Mouse (Mus musculus) kidney, postnatal 0 days (tissue): ENCODE measurements at regions not wholly inside any gene's neighbourhood (a gene's known extent, or its start where the extent isn't known, plus 50 kb on each side); places are given as distances from the start of the nearest gene placed in this dataset.

Experiments used
- ATAC-seq: fragments of 200-750 bp; cut with Nextera tagmentation; replicated peaks from 2 replicates; pipeline ENCODE4 v1.8.0; 2017; ENCODE audit warnings: low read depth, moderate number of reproducible peaks, moderate TSS enrichment, moderate library complexity; ENCODE audit not compliant: low FRiP score
- DNase-seq: peaks from one replicate; pipeline ENCODE4 v3.0.0-alpha.2; 2016; ENCODE audit warnings: low spot score
- H3K27ac ChIP-seq: fragments of 300-500 bp; sonication (generic); 2 replicates; pipeline ENCODE4 v1.5.1; 2014; ENCODE audit warnings: mild to moderate bottlenecking
- H3K27me3 ChIP-seq: fragments of 300-500 bp; sonication (generic); 2 replicates; pipeline ENCODE4 v1.6.1; 2014; ENCODE audit warnings: low read length, mixed read lengths; ENCODE audit not compliant: insufficient read depth
- H3K36me3 ChIP-seq: fragments of 300-500 bp; sonication (generic); 2 replicates; pipeline ENCODE4 v1.6.1; 2014; ENCODE audit warnings: low read length, mixed read lengths; ENCODE audit not compliant: insufficient read depth
- H3K4me1 ChIP-seq: fragments of 300-500 bp; sonication (generic); replicated peaks from 2 replicates; pipeline ENCODE4 v1.6.1; 2014; ENCODE audit warnings: antibody characterized with exemption, low read length, mixed read lengths; ENCODE audit not compliant: insufficient read depth
- H3K4me2 ChIP-seq: fragments of 300-500 bp; sonication (generic); 2 replicates; pipeline ENCODE4 v1.6.1; 2014; ENCODE audit warnings: mild to moderate bottlenecking, low read length, moderate library complexity, mixed read lengths
- H3K4me3 ChIP-seq: fragments of 300-500 bp; sonication (generic); replicated peaks from 2 replicates; pipeline ENCODE4 v1.5.1; 2014; ENCODE audit warnings: low read depth, low read length
- H3K9ac ChIP-seq: fragments of 300-500 bp; sonication (generic); 2 replicates; pipeline ENCODE4 v1.6.1; 2014; ENCODE audit warnings: low read depth, low read length
- H3K9me3 ChIP-seq: fragments of 300-500 bp; sonication (generic); replicated peaks from 2 replicates; pipeline ENCODE4 v1.6.1; 2016; ENCODE audit warnings: low read length, inconsistent platforms, mixed read lengths
- CTCF ChIP-seq: IDR thresholded peaks from 2 replicates; pipeline ENCODE4 v1.5.1; 2016; ENCODE audit warnings: antibody characterized with exemption, low read depth, mild to moderate bottlenecking, moderate library complexity
- WGBS: fragments of 180-500 bp; shearing (Covaris S2); extraction: QIAGEN DNeasy Blood & Tissue Kit; methylation state at CpG from one replicate; pipeline ENCODE4 v1.1.7; 2014; 5-methylcytosine and 5-hydroxymethylcytosine counted together

- Histone ChIP-seq H3K27me3 (no peaks in the 10 kb centered on the region), H3K9me3 (no peaks in the 10 kb centered on the region), H3K9ac (no peak overlapping the region), H3K4me2 (no peak overlapping the region), H3K4me1 (no peaks in the 10 kb centered on the region), H3K4me3 (no peak overlapping the region), H3K36me3 (no peaks in the 10 kb centered on the region), H3K27ac (no peak overlapping the region)
- peak; percentile 12 for DNase-seq
- 27% methylated on average over 6 of the region's 6 CpGs for WGBS
- no peak; the same call in 1 of the 2 replicates for ATAC-seq
- no peak for TF ChIP-seq CTCF
Observed at GRCm38 (mm10) chr2:21267149-21267761, 61.7 kb downstream of the Thnsl1 start.

GRCm38 (mm10) chr2:21269989-21270846 lies 64.7 kb downstream of the Thnsl1 start:
- ATAC-seq (no peak), DNase-seq (peak; percentile 16)
- H3K27me3 ChIP-seq: no peaks in the 10 kb centered on the region
- no peaks in the 10 kb centered on the region for H3K36me3 ChIP-seq
- no peaks in the 10 kb centered on the region for H3K4me1 ChIP-seq
- 70% methylated on average over 12 of the region's 12 CpGs for WGBS
- no peak for TF ChIP-seq CTCF
- H3K9ac ChIP-seq: no peak overlapping the region
- no peaks in the 10 kb centered on the region for H3K9me3 ChIP-seq
- H3K27ac ChIP-seq: no peak overlapping the region
- H3K4me3 ChIP-seq: no peak overlapping the region
- H3K4me2 ChIP-seq: no peak overlapping the region

GRCm38 (mm10) chr2:21273416-21273815 lies 67.9 kb downstream of the Thnsl1 start:
- Histone ChIP-seq H3K4me3 (no peak overlapping the region), H3K36me3 (no peaks in the 10 kb centered on the region), H3K27me3 (no peaks in the 10 kb centered on the region), H3K9me3 (no peaks in the 10 kb centered on the region), H3K9ac (no peak overlapping the region), H3K27ac (no peak overlapping the region), H3K4me2 (no peak overlapping the region), H3K4me1 (no peaks in the 10 kb centered on the region)
- DNase-seq (no peak), ATAC-seq (no peak)
- TF ChIP-seq CTCF: no peak
- WGBS: 86% methylated on average over 4 of the region's 4 CpGs

- Histone ChIP-seq H3K4me3 (no peak overlapping the region), H3K4me1 (no peaks in the 10 kb centered on the region), H3K36me3 (no peaks in the 10 kb centered on the region), H3K27me3 (no peaks in the 10 kb centered on the region), H3K9me3 (no peaks in the 10 kb centered on the region), H3K9ac (no peak overlapping the region), H3K4me2 (no peak overlapping the region), H3K27ac (no peak overlapping the region)
- 89% methylated on average over 4 of the region's 4 CpGs for WGBS
- no peak for ATAC-seq
- DNase-seq: no peak
- no peak for TF ChIP-seq CTCF
Observed at GRCm38 (mm10) chr2:21275315-21275714, 69.8 kb downstream of the Thnsl1 start.

GRCm38 (mm10) chr2:21280794-21281420 lies 75.4 kb downstream of the Thnsl1 start:
- TF ChIP-seq CTCF: peak; percentile 86
- WGBS: 32% methylated on average over 9 of the region's 9 CpGs
- no peaks in the 10 kb centered on the region for H3K4me1 ChIP-seq
- H3K27ac ChIP-seq: no peak overlapping the region
- H3K4me3 ChIP-seq: no peak overlapping the region
- H3K4me2 ChIP-seq: no peak overlapping the region
- ATAC-seq: peak; percentile 81
- H3K9me3 ChIP-seq: no peaks in the 10 kb centered on the region
- DNase-seq: peak; percentile 76
- H3K9ac ChIP-seq: no peak overlapping the region
- H3K36me3 ChIP-seq: no peaks in the 10 kb centered on the region
- H3K27me3 ChIP-seq: no peaks in the 10 kb centered on the region

- Histone ChIP-seq H3K9me3 (no peaks in the 10 kb centered on the region), H3K4me3 (no peak overlapping the region), H3K27me3 (no peaks in the 10 kb centered on the region), H3K27ac (no peak overlapping the region), H3K4me2 (no peak overlapping the region), H3K36me3 (no peaks in the 10 kb centered on the region), H3K4me1 (no peaks in the 10 kb centered on the region), H3K9ac (no peak overlapping the region)
- no peak for TF ChIP-seq CTCF
- DNase-seq: no peak
- 80% methylated on average over 14 of the region's 14 CpGs for WGBS
- ATAC-seq: no peak
Observed at GRCm38 (mm10) chr2:21282505-21283200, 77.1 kb downstream of the Thnsl1 start.
